Mouse (Mus musculus) CD4-positive, CD25-positive, alpha-beta regulatory T cell, adult 2 months (primary cell): ENCODE data around the gene Afap1l2.

Source experiments
- DNase-seq: peaks from one replicate; pipeline ENCODE4 v3.0.0-alpha.2; 2012; ENCODE audit warnings: low read depth, low spot score

Gene Afap1l2

DNA sequence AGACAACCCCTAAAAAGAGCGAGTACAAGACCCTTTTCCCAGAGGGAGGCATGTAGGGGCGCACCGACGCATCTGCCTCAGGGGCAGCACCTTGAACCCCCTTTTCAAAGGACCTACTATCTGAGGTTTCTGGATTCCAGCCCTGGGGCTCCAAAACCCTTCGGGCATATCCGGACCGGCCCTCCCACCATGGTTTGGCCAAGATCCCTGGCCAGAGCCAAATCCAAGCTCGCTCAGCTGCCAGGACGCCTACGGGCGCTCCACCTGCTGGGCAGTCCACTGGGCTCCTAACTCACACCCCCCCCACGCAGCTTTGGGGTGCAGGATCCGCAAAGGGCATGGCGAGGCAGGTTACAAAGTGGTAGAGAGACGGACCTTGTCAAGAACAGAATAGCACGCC is 737 bp downstream of the Afap1l2 start:
- DNase-seq = no peak

DNA sequence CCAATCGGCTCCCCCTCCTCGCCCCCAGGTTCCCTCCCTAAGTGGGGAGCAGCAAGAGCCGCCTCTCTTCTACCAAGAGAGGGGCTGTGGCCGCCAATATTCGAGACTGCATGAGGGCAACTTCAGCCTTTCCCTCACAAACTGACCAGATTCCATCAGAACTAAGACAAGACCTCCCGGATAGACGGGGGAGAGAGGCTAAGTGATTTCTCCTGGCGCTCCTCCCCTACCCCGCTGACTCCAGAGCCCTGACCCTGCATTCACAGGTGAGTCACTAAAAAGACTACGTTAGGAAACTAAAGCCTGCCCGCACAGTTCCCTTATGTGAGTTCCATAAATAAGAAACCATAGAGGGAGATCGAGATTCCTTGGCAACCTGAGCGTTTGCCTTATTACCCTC is 1.2 kb downstream of the Afap1l2 start:
- no peak for DNase-seq

DNA sequence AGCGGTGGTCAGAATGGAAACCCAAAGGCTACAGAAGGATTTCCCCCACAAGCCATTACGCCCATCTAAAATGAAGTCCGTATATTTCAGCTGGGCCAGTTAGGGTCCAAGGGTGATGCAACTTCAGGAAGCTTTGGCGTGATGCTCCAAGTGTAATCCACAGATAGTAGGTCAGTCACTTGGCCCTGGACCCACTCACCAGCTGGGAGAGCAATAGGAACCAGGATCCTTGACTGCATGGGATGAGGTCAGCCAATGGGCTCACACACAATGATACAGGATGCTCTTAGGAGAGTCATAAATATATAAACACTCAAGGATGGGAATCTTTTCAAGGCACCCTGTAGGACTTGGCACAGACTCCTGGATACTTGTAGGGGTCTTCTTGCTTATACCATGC is 3.0 kb downstream of the Afap1l2 start:
- DNase-seq = no peak

DNA sequence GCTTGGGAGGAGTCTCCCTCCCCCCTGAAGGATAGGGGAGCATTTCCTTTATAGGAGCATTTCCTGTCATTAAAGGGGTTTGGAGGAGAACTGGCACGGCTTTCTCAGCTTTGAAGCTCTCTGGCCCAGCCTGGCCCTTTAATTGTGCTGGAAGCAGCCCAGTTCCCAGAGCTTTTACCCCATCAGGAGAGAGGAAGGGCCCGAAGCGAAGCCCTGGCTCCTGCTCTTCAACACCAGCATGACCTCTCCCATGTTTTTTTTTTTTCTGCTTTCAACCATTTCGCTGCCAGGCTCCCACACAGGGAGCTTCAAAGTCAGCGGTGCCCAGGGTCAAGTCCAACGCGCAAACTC is 4.6 kb downstream of the Afap1l2 start:
- no peak for DNase-seq

DNA sequence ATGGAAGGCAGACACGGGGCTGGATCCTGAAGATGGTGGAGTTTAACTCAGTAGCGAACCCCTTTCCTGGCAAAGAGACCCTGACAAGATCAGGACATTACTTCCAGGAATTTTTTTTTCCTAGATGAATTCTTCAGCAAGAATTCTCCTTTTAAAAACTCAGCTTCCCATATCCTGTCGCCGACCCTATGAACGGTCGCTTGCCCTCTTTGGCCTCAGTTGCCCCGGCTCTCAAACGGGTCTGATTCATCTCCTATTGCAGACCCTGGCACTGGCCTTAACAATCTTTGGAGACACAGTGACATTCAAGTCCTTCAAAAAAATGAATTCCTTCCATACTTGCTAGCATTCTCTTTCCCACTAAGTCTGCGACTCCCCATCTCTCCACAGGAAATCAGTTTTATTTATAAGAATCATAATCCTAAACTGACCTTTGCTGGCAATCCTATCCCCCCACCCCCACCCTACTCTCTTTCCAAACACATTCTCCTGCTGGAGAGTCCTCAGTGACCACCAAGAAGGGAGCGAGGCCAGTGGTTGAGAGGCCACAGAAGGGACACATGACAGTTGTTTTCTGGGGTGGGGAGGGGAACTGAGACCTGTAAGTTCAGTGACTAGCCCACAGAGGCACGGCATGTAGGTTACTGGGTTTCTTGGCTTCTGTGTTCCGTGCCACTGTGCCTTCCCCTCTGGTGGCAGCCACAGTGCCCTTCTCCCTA is 5.1 kb downstream of the Afap1l2 start:
- DNase-seq = no peak

DNA sequence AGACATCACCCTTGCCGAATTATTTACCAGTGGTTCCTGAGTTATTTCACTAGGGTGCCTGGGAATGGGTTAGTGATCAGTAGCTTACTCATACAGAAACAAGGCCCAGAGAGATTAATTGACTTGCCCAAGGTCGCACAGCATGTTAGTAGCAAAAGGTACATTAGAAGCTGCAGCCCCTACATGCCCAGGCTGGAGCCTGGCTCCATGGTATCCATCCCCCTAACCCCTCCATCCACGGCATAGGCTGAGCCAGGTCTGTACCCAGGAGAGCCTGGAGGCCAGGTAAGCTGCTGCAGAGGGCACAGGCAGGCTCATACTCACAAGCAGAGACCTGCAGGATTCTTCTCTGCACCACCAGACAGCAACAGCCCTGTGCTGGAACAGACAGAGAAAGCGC is 6.1 kb downstream of the Afap1l2 start:
- no peak for DNase-seq

DNA sequence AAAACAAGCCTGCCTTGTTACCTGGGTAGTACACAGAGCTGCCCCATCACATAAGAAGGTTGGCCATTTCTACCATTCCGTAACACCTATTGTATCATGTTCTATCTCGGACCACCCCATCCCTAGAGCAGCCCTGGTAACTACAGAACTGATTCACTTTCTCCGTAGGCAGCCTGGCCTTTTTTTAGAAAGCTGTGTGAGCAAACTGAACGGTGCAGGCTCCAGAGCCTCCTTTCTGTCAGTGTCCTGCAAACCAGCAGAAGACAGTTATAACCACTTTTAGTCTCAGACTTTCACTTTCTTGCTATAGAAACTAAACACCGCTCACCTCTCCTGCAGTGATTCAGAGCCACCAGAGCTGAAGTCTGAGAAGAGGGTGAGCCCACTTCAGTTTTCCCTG is 7.4 kb downstream of the Afap1l2 start:
- DNase-seq = no peak

DNA sequence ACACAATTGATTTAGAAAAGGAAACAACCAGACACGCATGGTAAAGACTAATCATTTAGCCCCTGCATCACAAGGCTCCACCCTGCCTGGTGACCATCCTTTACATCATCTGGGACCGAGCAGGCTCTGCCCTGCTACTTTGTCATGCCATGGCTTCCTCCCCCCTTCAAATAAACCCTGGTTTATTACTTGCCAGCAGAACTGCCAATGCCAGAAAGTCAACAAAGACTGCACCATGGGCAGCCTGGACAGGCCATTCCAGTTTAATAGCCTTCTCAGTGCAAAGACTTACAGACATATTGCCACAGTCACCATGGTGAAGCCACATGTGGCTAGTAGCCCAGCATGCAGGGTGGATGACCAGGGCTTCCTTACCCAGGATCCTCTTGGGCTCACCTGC is 8.2 kb downstream of the Afap1l2 start:
- DNase-seq = no peak

DNA sequence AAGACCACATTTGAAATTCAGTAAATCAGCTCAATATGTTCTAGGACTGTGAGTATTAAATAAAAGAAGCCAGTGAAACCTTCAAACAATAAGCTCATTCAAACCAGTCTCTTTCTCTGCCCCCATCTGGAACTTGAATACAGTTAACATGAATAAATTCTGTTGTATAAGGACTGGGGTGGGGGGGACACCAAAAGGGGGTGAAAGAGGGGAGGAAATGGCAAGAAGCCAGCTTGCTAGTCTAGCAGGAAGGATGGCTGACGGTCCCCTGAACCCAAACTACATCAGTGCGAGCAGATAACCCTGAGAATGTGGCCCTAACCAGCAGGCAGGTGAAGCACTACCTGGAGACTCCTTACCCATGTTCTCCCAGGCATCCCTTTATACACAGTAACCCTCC is 9.1 kb downstream of the Afap1l2 start:
- DNase-seq = no peak

DNA sequence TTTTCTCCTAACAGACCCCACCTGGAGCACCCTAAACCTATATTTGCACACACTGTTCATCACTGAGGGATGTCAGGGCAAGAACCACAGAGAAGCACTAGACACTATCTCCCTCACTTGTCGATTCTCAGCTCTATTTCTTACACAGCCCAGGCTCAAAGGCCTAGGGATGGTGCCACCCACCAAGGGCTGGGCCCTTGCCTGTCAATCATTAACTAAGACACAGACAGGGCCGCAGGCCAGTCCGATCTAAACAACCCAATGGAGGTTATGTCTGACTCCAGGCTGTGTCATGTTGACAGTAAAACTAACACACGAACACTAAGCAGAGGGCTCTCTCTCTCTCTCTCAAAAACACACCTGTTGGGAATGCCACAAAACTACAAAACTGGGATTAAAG is 9.7 kb downstream of the Afap1l2 start:
- DNase-seq = no peak

DNA sequence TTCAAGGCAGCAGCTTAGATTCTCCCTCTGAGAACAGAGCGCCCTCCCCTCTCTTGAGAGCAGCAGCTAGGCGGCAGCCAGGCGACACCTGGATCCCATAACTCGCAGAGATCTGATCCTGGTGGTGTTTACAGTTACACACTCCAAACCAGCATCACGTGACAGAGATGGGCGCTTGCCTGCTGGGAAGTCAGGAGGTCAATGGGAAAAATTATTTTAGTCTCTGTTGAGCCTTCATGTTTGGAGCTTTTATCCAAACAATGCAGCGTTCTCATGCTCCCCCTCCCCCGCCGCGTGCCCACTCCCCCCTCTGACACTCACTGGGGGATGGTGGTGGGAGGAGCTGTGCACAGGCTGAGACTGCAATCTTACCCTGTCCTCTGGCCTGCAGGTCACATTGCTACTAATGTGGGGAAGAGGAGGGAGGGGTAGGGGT is 10.8 kb downstream of the Afap1l2 start:
- DNase-seq = no peak

DNA sequence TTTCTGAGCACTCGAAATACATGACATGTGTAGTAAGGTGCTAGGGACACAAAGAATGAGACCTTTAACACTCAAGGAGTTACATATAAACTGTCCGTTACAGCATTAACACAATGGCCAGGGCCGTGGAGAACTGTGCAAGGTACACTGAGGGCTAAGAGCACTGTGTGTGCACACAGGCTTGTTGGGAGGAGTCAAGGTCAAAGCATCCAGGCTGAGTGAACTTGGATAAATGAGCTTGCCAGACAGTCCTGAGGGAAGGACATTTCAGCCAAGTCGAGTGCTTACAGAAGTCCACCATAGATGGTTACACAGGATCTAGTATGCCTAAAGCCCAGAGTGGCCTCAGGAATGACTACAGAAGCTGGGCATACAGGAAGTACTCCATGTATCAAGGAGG is 12.6 kb downstream of the Afap1l2 start:
- DNase-seq = no peak

DNA sequence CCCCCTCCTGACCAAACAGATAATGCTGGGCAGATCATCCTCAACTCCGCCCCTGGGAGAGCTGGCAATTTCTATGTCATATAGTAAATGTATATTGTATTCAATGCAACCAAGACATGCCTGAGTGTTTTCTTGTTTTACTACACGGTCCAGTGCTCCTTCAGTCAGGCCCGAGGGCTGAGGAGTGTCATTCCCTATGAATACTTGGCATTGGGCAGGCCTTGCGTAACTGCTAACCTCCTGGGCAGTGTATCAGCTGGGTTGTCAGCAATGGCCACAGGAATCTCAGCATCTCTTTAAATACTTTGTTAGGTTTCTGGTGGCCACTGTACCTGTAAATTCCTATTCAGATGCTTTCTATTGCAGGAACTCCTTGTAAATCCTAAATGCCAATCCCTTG is 13.4 kb downstream of the Afap1l2 start:
- no peak for DNase-seq

DNA sequence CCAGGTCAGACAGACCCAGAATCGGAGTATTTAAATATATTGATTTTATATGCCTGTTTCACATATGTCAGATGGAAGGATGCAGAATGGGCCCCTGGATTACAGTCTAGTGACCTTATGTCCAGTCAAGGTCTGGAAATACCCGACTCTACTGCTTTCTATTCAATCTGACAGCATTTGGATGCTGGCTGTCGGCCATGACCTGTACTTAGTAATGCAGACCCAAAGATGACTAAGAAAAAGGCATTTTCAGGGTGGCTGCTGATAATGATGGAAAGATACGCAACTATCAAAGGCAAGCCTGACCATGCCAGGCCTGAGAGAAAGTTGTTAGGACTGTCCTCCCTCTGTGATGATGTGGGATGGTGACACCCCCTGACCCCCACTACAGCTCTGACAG is 14.3 kb downstream of the Afap1l2 start:
- DNase-seq = no peak

DNA sequence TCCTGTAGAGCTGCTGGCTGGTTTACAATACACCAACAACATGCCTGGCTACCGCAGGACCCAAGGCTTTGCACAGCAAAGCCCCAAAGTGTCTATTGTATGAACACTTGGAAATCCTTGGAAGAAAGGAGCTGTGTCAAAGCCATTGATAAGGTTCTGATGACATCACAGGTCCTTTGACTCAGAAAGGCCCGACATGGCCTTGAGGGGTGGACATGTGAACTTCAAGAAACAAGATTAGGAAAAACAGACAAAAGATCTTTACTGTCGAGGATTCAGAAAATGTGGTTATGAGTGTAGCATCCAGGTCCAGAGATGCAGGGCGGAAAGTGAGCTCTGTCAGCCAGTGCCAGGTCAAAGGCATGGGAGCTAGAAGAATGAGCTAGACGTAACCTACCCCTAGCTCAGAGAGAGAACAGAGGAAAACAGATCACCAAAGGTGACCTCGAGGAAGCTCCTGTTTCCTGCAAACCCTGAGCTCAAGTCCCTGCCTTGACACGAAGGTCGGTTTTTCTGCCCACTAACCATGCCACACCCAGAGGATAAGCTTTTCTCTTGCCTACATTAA is 15.0 kb downstream of the Afap1l2 start:
- no peak for DNase-seq

DNA sequence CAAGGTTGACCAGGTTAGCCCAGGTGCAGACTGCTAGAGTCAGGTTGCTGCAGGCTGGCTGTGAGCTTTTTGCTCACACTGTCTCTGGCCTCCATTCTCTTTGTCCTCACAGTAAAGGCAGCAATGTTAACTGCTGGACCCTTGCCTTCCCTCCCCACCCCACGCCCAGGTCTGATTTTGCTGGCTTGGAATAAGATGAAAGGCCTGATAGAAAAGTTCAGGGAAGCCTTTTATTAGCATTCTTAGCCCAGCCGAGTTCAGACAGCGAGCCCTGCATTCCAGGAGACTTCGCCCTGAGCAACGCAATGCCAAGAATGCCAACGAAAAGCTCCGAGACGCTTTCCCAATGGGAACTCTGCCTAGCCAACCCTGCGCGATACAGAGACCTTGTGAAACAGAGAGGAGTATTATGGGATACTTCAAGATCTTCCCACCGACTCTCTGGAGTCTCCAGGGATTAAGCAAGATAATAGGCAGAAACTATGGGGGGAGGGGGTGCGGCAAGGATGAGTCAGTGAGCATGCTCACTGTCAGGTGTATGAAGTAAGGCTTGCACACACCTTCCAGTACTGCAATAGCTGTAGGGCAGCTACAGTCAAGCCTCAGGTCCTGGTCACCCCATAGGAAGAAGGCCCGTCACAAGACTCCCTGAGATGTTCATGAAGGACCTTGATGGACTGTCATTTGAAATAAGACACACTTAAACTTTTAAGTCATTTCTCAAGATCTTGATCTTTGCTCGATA is 17.5 kb downstream of the Afap1l2 start:
- DNase-seq = no peak

DNA sequence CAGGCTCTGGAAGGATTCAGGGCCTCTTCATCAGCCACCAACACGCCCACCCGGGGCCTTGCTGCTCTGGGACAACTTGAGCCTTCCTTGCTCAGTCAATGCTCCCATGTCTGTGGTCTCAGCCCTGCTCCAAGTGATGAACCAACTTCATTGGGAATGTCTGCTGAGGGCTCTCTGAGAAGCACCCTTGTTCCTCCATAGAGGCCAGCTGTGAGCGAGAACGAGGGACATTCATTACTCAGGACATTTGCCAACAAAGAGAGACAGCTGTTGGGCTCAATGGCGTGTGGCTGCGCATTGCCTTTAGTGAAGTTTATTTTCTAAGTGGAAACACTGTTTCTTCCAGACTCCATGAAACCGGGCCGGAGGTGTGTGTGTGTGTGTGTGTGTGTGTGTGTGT is 18.9 kb downstream of the Afap1l2 start:
- no peak for DNase-seq

DNA sequence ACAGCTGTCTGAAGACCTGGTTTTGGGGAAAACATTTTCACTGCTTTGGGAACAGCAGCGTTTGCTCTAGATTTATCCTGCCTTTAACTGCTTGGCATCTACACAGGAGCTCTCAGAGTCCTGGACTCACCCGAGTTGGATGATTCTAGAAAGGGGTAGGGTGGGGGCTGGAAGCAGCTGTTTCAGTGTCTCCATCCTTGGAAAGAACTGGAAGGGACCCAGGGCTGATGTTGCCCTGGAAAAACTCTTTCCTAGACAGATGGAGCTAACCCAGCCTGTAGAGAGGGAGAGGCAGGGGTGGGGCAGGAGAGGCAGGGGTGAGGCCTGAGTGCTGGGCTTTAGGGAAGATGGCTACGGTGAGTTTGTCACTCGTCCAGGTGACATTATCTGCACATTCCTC is 23.8 kb downstream of the Afap1l2 start:
- no peak for DNase-seq

DNA sequence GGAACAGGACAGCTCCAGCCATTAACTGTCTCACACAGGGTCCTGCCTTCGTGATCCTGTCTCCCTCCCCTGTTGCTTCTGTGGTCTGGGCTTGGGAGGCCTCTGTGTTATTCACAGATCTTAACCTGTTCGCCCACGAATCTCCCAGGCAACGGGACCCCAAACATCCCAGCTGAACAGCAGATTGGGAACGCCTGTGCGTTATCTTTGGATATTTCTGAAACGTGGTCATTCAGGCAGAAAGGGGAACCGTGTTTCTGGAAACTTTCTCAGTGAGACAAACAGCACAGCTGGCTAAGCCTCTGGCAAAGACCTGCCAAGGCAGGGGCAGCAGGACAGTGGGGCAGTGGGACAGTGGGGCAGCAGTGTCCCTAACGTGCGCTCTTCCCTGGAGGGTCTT is 24.3 kb downstream of the Afap1l2 start:
- DNase-seq = no peak

DNA sequence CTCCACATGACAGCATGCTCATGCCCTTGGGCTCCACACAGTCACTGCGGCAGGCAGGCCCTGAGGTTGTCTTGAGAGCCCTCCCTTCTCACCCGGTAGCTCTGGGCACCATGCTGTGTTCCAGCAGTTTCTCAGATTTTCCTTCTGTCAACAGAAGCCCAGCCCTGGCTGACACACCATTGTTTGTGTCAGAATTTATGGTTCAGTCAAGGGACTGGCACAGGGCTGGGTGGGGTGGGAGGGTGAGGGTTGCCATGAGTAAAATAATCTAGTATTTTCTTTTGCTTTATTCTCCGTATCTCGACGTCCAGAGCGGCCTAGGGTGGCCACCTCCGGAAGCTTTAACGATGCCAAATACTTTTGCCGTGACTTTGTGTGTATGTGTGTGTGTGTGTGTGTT is 26.3 kb downstream of the Afap1l2 start:
- no peak for DNase-seq

DNA sequence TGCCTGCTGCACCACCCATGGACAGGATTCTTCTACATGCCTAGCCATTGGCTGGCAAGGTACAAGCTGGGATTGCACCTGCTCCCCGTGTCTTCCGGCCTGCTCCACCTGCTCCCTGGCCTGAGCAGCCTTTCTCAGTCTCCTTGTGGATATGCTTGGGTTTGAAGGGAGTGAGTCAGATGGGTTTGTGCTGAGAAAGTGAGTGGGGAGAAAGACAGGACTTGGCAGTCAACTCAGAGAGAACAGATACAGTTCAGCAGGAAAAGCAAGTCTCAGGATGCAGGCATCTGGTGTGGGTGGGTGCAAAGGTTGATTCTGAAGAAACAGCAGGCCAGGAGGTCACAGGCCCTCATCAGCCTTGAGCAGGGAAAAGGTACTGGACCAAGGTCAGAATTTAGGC is 27.2 kb downstream of the Afap1l2 start:
- no peak for DNase-seq

DNA sequence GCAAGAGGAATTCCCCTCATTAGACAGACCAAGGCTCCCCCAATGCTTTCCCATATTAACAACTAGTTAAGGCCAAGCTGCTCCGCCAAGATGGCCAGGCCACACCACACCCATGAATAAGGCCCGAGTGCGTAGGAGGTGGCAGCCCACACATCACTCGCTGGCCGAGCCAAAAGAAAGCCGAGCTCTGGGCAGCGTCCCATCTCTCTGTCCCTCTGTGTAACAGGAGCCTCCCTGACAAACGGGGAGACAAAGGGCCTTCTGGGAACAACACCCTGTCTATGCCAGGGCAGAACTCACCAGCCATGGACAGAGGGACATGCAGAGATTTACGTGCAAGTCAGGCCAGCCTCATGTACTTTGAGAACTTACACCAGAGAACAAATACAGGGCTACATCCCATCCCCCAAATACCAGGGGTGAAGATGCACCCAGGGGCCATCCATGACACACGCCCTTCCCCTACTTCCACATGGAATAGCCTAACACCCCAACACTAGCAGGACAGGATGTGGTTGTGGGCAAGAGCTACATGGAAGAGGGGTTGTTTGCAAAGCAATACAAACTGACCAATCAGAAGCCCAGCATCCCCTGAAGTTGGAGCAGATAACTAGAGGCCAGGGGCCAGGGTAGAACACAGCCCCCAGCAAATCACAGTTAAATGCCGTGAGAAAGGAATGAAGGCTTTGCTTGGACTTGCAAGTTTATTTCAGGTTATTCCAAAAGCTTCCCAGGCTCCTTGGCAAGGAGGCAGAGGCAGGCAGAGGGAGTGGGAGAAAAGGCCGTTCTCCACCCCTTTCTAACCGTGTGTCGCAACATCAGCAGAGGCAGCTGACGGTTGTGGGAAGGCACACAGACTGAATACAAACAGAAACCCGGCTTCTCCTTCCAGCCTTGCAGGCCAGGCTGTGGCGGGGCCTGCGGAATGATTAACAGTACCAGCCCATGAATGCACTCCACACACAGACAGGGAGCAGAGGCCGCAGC is 30.8 kb downstream of the Afap1l2 start:
- DNase-seq = no peak
